19 mouse cellular contexts compared by ENCODE assay signal in the genomic region with DNA sequence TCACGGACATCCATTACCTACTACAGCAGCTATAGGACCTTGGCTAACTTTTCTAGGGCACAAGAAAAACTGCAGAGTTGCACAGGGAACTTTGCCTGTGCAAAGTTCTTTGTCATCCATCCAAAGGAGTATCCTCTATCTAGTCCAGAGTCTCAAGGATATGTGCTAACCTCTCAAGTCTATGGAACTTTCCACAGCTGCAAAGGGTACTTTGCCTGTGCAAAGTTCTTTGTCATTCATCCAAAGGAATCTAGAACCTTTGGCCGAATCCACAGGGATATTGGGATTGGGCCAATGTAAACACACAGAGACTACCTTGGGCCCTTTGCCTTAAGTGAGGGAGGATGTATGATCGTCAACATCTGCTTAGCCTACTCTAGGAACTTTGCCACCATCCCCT.
DNase-seq lines count a peak whose midpoint lies in the region; TF ChIP-seq lines count a peak whose summit lies in the region.
"Had no signal": no experiment of that assay in that cellular context is flagged by ENCODE, and none has a peak within 500 bp of the region (broad histone marks: within the 10 kb centered on the region; RNA-seq: fewer than 3 reads in every experiment).

No protein-coding gene starts in this region.

- peak; percentile 74 for DNase-seq in kidney, adult 2 months
- DNase-seq in kidney, postnatal 14 days, result no peak
- DNase-seq in kidney, adult 9 months, result peak; percentile 77
- no peak for DNase-seq in kidney, adult 18-20 months
- DNase-seq: adrenal gland, adult 2 months; adrenal gland, postnatal 10 days; adrenal gland, postnatal 25 days; cerebellum, adult 11 months; cerebellum, adult 18-20 months; cerebellum, adult 8-10 months; cerebellum, adult 9-11 months; cerebellum, postnatal 14 days; cerebellum, postnatal 36 days; embryo, embryonic 11 days had no signal

- no peak for TF ChIP-seq POLR2A in kidney, adult 2 months (IDR thresholded peaks at IDR 0.05; ENCODE audit: low read depth, low read length)

- H3K27ac ChIP-seq in kidney, adult 2 months (ENCODE audit: insufficient read depth, low read depth, low read length), result no peak overlapping the region; the same call in 1 of the 2 replicates
- H3K27ac ChIP-seq: embryonic facial prominence, embryonic 13.5 days; embryonic facial prominence, embryonic 15.5 days; forebrain, embryonic 10.5 days; forebrain, embryonic 12.5 days had no signal

- no peaks in the 10 kb centered on the region for H3K4me1 ChIP-seq in kidney, adult 2 months (ENCODE audit: control insufficient read depth, insufficient read depth, low read length)
- H3K4me1 ChIP-seq: embryonic facial prominence, embryonic 13.5 days; embryonic facial prominence, embryonic 15.5 days; forebrain, embryonic 10.5 days; forebrain, embryonic 12.5 days had no signal

- 57% methylated on average over 3 of the region's 3 CpGs for WGBS in kidney, adult 2 months

- no peaks in the 10 kb centered on the region for H3K36me3 ChIP-seq in kidney, adult 2 months (ENCODE audit: control insufficient read depth, insufficient read depth, low read length)
- H3K36me3 ChIP-seq: embryonic facial prominence, embryonic 13.5 days; embryonic facial prominence, embryonic 15.5 days; forebrain, embryonic 10.5 days; forebrain, embryonic 12.5 days had no signal

- no peak for TF ChIP-seq CTCF in kidney, adult 2 months (conservative IDR thresholded peaks at IDR 0.05; ENCODE audit: insufficient read depth, insufficient read length, low read depth, low read length)

- no peaks in the 10 kb centered on the region for H3K27me3 ChIP-seq in kidney, adult 2 months (replicated peaks; ENCODE audit: control insufficient read depth, insufficient read depth, low read length)
- H3K27me3 ChIP-seq: embryonic facial prominence, embryonic 13.5 days; embryonic facial prominence, embryonic 15.5 days; forebrain, embryonic 12.5 days had no signal

- no peak overlapping the region for H3K4me3 ChIP-seq in kidney, adult 2 months (ENCODE audit: insufficient read depth, low read depth, low read length)
- H3K4me3 ChIP-seq: embryonic facial prominence, embryonic 13.5 days; embryonic facial prominence, embryonic 15.5 days; erythroblast, embryonic 14.5 days; forebrain, embryonic 10.5 days; forebrain, embryonic 12.5 days had no signal

Comparison
In these comparisons a context has a peak if more than half of its experiments do, and no peak if none do; other contexts are left out.
1. DNase-seq: peak in kidney, adult 2 months (single experiment) and kidney, adult 9 months (single experiment); none in kidney, postnatal 14 days (single experiment) and kidney, adult 18-20 months (single experiment).